Mouse (Mus musculus): ENCODE data around the gene Zic3. TPM values are rescaled to one million over a fixed set of nuclear protein-coding genes. Genes with fewer than 3 reads are reported as not detected.

Gene Zic3
- 73.1 and 78.2 TPM in 2 replicates for polyA plus RNA-seq (2011; ENCODE audit: insufficient read depth, insufficient read length, low read depth, missing spikeins)

DNA sequence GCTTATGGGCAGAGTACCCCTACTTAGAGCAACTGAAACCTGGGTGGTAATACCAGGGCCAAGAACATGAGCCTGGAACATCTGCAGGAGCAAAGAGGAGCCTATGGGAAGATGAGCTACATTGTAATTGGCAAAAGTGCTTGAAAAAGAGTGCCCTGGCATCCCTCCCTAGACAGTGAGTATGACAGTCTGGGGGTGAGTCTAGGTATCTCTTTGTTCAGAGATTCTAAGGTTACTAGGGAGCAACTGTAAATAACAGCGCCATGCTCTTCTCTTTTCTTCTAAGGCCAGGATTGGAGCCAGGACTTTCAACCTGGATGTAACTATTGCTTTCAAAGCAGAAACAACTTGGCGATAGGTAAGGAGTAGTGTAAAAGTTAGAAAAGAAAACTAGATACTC is at the start of gene Zic3:
Gene Zic3, plus strand, starts transcription at position 301 of the 400 bp plus-strand sequence.
- H3K4me3 ChIP-seq (ENCODE audit: low read depth, low read length): no peak within 1 kb of the TSS

DNA sequence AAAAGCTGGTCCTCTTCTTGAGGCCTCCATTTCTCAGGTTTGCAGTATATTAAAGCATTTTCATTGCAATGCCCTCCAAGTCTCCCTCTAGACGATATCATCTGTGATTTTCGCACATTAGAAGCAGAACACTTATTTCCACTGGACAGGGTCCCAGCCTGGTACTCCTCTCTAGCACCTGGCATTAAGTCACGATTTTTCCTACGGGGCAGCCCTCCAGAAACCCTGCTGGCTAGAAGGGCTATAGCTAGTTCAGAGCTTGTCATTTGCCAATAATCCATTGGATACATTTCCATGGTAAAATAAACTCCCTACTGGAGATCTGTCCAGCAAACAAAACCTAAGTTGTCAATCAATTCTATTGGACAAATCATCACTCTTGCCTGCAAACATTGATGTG is 40.1 kb upstream of the Zic3 start:
- Histone ChIP-seq H3K9me3 (replicated peaks; ENCODE audit: control insufficient read depth, insufficient read depth, low read length, poor library complexity, severe bottlenecking) (no peaks in the 10 kb centered on the region), H3K27ac (ENCODE audit: insufficient read depth, low read length) (no peak overlapping the region), H3K27me3 (ENCODE audit: control insufficient read depth, insufficient read depth, low read length, poor library complexity, severe bottlenecking) (no peaks in the 10 kb centered on the region), H3K9ac (ENCODE audit: low read depth, poor library complexity, severe bottlenecking) (no peak overlapping the region), H3K4me1 (ENCODE audit: control insufficient read depth, insufficient read depth, low read length) (no peaks in the 10 kb centered on the region), H3K36me3 (ENCODE audit: control insufficient read depth, insufficient read depth, low read length, poor library complexity, severe bottlenecking) (no peaks in the 10 kb centered on the region), H3K4me3 (ENCODE audit: low read depth, low read length) (no peak overlapping the region)
- TF ChIP-seq CTCF (IDR thresholded peaks at IDR 0.05; ENCODE audit: low read depth, low read length) (no peak), POLR2A (IDR thresholded peaks at IDR 0.05; ENCODE audit: insufficient read depth, low read length) (no peak), EP300 (IDR thresholded peaks at IDR 0.05; ENCODE audit: insufficient read depth, low read depth, low read length) (no peak)

More for the DNA sequence above, at the start of gene Zic3:
- Histone ChIP-seq H3K27me3 (ENCODE audit: control insufficient read depth, insufficient read depth, low read length, poor library complexity, severe bottlenecking) (no peaks in the 10 kb centered on the region), H3K27ac (ENCODE audit: insufficient read depth, low read length) (no peak within 1 kb of the TSS), H3K4me1 (ENCODE audit: control insufficient read depth, insufficient read depth, low read length) (peaks cover 2% of the 10 kb centered on the region), H3K36me3 (ENCODE audit: control insufficient read depth, insufficient read depth, low read length, poor library complexity, severe bottlenecking) (no peaks in the 10 kb centered on the region), H3K9me3 (replicated peaks; ENCODE audit: control insufficient read depth, insufficient read depth, low read length, poor library complexity, severe bottlenecking) (no peaks in the 10 kb centered on the region), H3K9ac (ENCODE audit: low read depth, poor library complexity, severe bottlenecking) (no peak within 1 kb of the TSS)
- no peak for TF ChIP-seq POLR2A (IDR thresholded peaks at IDR 0.05; ENCODE audit: insufficient read depth, low read length)
- TF ChIP-seq EP300 (IDR thresholded peaks at IDR 0.05; ENCODE audit: insufficient read depth, low read depth, low read length): no peak
- no peak for TF ChIP-seq CTCF (IDR thresholded peaks at IDR 0.05; ENCODE audit: low read depth, low read length)

DNA sequence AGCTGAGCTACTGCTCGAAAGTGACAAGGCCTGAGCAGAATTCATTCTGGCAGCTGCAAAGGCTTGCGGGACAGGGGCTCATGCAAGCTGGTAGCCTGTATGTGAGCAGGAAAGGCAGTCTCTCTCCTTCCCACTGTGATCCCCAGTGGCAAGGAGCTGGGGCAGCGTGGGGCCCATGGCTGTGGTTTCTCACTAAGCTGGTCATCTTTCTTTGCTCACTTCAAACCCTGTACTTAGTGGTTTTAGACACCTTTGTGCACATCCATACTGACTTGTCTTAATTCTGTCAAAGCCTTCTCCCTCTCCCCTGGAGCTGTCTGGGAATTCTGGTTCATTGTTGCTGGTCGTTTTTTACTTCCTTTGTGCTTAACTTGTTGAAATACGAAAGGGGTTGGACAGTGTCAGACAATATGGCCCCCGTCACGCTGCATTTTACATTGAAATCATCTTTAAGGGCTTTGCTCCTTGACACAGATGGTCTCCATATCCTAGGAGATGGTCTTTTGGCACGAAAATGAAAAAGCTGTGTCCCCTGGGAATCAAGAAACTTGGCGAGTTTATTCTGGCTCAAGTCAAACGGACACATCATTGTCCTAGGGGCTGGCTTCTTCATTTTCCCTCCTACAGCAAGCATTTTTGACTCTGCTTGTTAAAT is 34.9 kb upstream of the Zic3 start:
- no peak overlapping the region for H3K4me3 ChIP-seq (ENCODE audit: low read depth, low read length)
- no peaks in the 10 kb centered on the region for H3K9me3 ChIP-seq (replicated peaks; ENCODE audit: control insufficient read depth, insufficient read depth, low read length, poor library complexity, severe bottlenecking)
- H3K4me1 ChIP-seq (ENCODE audit: control insufficient read depth, insufficient read depth, low read length): no peaks in the 10 kb centered on the region
- no peaks in the 10 kb centered on the region for H3K36me3 ChIP-seq (ENCODE audit: control insufficient read depth, insufficient read depth, low read length, poor library complexity, severe bottlenecking)
- no peak overlapping the region for H3K27ac ChIP-seq (ENCODE audit: insufficient read depth, low read length)
- TF ChIP-seq EP300 (IDR thresholded peaks at IDR 0.05; ENCODE audit: insufficient read depth, low read depth, low read length) (no peak), CTCF (IDR thresholded peaks at IDR 0.05; ENCODE audit: low read depth, low read length) (no peak), POLR2A (IDR thresholded peaks at IDR 0.05; ENCODE audit: insufficient read depth, low read length) (no peak)
- no peak overlapping the region for H3K9ac ChIP-seq (ENCODE audit: low read depth, poor library complexity, severe bottlenecking)
- H3K27me3 ChIP-seq (ENCODE audit: control insufficient read depth, insufficient read depth, low read length, poor library complexity, severe bottlenecking): no peaks in the 10 kb centered on the region

DNA sequence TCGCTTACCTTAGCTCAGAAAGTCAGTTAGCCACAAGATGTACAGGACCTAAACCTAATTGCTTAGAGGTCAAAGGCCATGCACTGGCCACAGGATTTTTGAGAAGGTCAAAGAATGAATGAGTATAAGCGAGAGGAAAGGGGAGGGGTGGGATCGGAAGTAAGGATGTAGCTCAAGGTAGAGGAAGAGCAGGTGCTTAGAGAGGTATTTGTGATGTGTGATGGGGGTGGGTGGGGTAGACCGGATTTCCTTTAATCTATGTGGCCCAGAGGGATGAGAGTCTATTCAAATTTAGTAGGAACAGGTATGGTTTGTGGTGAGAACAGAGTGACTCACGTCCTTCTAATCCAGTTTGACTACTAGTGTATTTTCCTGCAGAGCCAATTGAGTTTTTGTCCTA is 9.1 kb upstream of the Zic3 start:
- Histone ChIP-seq H3K9ac (ENCODE audit: low read depth, poor library complexity, severe bottlenecking) (no peak overlapping the region), H3K27me3 (ENCODE audit: control insufficient read depth, insufficient read depth, low read length, poor library complexity, severe bottlenecking) (no peaks in the 10 kb centered on the region), H3K36me3 (ENCODE audit: control insufficient read depth, insufficient read depth, low read length, poor library complexity, severe bottlenecking) (no peaks in the 10 kb centered on the region), H3K4me1 (ENCODE audit: control insufficient read depth, insufficient read depth, low read length) (no peaks in the 10 kb centered on the region), H3K27ac (ENCODE audit: insufficient read depth, low read length) (peak overlapping the region; percentile 88), H3K9me3 (replicated peaks; ENCODE audit: control insufficient read depth, insufficient read depth, low read length, poor library complexity, severe bottlenecking) (no peaks in the 10 kb centered on the region), H3K4me3 (ENCODE audit: low read depth, low read length) (no peak overlapping the region)
- TF ChIP-seq EP300 (IDR thresholded peaks at IDR 0.05; ENCODE audit: insufficient read depth, low read depth, low read length) (0 out of 2 replicates have a peak, but pooled peaks have one; percentile 28), POLR2A (IDR thresholded peaks at IDR 0.05; ENCODE audit: insufficient read depth, low read length) (no peak), CTCF (IDR thresholded peaks at IDR 0.05; ENCODE audit: low read depth, low read length) (no peak)

DNA sequence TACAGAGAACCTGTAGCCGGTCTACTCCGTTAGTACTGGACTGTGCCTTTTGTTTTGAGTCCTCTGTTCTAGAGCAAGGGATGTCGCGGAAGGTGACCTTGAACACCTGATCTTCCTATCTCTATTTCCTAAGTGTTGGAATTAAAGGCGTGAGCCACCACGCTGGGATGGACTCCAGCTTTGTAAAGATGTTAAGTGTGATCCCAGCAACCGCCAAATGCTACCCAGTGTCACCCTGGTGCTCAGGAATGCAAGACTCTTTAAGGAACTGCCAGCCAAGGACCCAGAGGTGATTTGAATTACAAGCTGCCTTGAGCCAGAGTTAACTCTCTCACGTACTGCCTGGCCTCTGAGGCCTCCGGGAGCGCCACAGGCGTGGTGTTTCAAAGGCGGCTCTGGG is 8.4 kb upstream of the Zic3 start:
- Histone ChIP-seq H3K4me1 (ENCODE audit: control insufficient read depth, insufficient read depth, low read length) (peaks cover 2% of the 10 kb centered on the region), H3K27ac (ENCODE audit: insufficient read depth, low read length) (peak overlapping the region; percentile 88), H3K27me3 (ENCODE audit: control insufficient read depth, insufficient read depth, low read length, poor library complexity, severe bottlenecking) (no peaks in the 10 kb centered on the region), H3K36me3 (ENCODE audit: control insufficient read depth, insufficient read depth, low read length, poor library complexity, severe bottlenecking) (no peaks in the 10 kb centered on the region), H3K9ac (ENCODE audit: low read depth, poor library complexity, severe bottlenecking) (no peak overlapping the region), H3K9me3 (replicated peaks; ENCODE audit: control insufficient read depth, insufficient read depth, low read length, poor library complexity, severe bottlenecking) (no peaks in the 10 kb centered on the region), H3K4me3 (ENCODE audit: low read depth, low read length) (no peak overlapping the region)
- peak; percentile 96 for TF ChIP-seq EP300 (IDR thresholded peaks at IDR 0.05; ENCODE audit: insufficient read depth, low read depth, low read length)
- TF ChIP-seq CTCF (IDR thresholded peaks at IDR 0.05; ENCODE audit: low read depth, low read length): no peak

DNA sequence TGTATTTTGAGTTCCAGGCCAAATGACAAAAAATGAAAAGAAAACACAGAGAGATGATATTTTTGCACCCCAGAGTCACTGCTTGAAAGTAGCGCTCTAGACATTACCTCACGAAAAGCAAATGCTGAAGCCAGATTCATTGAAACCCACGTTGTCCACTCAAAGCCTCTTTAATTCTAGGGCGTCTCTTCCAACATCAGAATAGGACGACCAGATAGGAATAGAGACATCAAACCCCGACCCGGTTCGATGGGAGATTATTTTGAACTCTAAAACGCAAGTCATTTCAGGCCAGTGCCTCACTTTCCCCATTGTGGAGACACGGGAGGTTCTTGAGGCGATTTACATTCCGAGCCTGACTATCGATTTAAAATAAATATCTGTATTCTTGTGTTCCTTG is 7.7 kb upstream of the Zic3 start:
- Histone ChIP-seq H3K27me3 (ENCODE audit: control insufficient read depth, insufficient read depth, low read length, poor library complexity, severe bottlenecking) (no peaks in the 10 kb centered on the region), H3K27ac (ENCODE audit: insufficient read depth, low read length) (peak overlapping the region; percentile 71; the same call in 1 of the 2 replicates), H3K4me3 (ENCODE audit: low read depth, low read length) (peak overlapping the region; percentile 40; the same call in 1 of the 2 replicates), H3K4me1 (ENCODE audit: control insufficient read depth, insufficient read depth, low read length) (peaks cover 2% of the 10 kb centered on the region), H3K9ac (ENCODE audit: low read depth, poor library complexity, severe bottlenecking) (peak overlapping the region; percentile 27; the same call in 1 of the 2 replicates), H3K9me3 (replicated peaks; ENCODE audit: control insufficient read depth, insufficient read depth, low read length, poor library complexity, severe bottlenecking) (no peaks in the 10 kb centered on the region), H3K36me3 (ENCODE audit: control insufficient read depth, insufficient read depth, low read length, poor library complexity, severe bottlenecking) (no peaks in the 10 kb centered on the region)
- no peak for TF ChIP-seq EP300 (IDR thresholded peaks at IDR 0.05; ENCODE audit: insufficient read depth, low read depth, low read length)
- TF ChIP-seq POLR2A (IDR thresholded peaks at IDR 0.05; ENCODE audit: insufficient read depth, low read length): no peak
- TF ChIP-seq CTCF (IDR thresholded peaks at IDR 0.05; ENCODE audit: low read depth, low read length): no peak
